Mouse (Mus musculus): ENCODE measurements around the gene Brs3.

Brs3 gene

DNA sequence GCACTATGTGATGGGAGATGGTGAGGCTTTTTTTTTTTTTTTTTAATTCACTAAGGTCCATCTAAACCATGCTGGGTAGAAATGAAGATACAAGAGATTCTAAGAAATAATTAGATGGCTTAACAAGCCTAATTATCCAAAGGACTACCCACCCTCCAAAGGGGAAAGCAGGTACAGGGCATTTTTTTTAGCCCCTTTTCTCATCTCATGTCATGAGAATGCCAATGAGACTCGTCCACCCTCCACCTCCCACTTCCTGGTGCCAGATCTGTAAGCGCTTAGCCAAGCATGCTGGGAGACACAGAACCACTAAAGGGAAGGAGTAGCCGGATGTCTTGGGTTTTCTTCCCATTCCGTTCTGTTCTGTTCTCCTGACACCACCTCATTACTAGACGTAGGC is at the start of gene Brs3:
TSS of gene Brs3 (plus strand) at position 301 of the 400 bp plus-strand sequence.
- ChIA-PET POLR2A (no interaction called here), CTCF (no interaction called here)

DNA sequence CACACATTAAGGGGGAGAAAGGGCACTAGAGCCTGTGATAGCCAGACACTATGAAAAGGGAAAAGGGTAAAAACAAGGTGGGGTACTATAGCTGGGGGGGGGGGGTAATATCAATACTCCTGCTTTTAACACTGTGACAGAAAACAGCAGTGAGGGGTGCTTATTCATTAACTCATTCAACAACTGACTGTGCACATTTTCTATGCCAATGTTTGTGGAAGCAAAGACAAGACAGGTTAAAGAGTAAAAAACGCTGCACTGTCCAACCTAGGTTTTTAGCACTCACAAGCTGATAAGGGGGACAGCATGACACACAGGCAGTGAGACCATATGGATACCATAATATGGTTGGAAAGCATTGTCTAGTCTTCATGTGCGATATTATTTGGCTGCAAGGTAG is 30.0 kb upstream of the Brs3 start:
- CTCF ChIA-PET = no interaction called here

DNA sequence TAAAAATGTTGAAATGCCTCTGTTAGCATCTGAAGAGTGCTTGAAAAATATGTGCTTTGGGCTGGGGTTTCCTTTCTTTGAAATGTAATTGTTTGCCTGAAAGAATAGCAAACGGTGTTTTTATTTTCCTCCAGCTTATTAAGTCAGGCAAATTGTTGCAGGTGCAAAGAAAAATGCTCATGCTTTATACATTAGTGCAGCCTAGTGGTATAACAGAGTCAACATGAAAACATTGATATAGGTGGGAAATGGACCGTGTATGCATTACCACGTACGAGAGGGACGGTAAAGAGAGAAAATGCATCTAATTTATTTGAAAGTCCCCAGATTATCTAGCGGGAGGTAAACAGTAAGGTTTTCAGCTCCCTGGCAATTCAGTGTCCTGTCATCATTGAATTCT is 995 bp downstream of the Brs3 start:
- ChIA-PET CTCF (no interaction called here), POLR2A (no interaction called here)

More for the DNA sequence above, 30.0 kb upstream of the Brs3 start:
- POLR2A ChIA-PET = interaction anchor here in 1 of 4 experiments (0.6 kb wide), 1 partner anchor 19 kb away, joined by 3 read pairs; no protein-coding TSS in a partner anchor

DNA sequence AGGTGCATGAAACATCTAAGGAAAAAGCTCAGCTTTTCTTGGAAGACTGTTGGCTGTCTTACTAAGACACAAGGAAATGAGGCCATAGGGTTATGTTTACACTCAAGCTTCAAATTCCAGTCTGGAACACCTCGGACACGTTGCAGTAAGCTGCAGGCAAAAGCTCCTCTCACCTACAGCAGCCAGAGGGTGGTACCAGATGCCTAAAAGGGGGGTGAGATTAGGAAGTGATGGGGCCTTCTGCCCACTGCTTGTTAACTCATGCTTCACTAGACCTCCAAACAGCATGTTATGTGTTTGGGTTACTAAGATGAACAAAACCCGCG is 9.9 kb downstream of the Brs3 start:
- CTCF ChIA-PET = no interaction called here
- POLR2A ChIA-PET = interaction anchor here in 2 of 4 experiments (0.7 to 1.9 kb wide), 6 partner anchors 9 to 339 kb away, joined by 3 to 6 read pairs (median 3); no protein-coding TSS in a partner anchor

DNA sequence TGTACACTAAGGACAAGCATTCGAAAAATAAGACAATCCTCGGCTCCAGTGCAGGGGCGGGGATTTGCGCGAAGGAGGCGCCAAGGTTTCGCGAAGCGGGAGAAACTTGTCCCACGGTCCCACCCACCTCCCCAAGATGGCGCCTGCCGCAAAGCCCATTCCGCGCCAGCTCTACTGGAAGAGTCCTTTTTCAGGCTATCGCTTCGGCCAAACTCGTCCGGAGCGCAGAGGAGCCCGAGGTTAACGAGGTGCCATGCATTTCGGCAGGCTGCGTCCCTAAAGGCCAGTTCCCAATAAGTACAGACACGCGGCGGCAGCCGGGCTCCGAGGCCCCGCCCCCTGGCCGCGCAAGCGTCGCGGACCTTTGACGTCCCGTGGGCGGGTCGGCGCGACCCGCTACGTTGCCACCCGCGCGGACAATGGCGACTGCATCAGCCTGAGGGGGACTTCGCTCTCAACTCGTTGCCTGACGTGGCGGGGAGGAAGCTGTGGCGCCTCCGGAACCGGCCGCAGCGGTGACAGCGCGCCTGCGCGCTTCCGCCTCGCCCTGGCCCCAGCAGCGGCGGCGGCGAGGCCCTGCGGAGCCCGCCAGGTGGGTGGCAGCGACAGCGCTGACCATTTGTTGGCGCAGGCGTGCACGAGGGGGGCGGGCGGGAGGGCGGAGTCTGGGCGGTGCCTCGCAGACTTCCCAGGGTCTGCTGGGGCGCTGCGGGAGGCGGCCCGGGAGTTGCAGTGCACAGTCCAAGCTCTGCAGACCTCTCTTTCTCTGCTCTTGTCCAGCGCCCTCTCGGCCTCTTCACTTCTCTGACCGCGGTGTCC is 10.5 kb downstream of the Brs3 start, which contains the start of gene Htatsf1:
TSS of gene Htatsf1 (plus strand) at position 410 of the 819 bp plus-strand sequence.
- CTCF ChIA-PET = no interaction called here
- POLR2A ChIA-PET = interaction anchor here in 2 of 4 experiments (0.6 to 1.9 kb wide), 9 partner anchors 8 to 338 kb away, joined by 3 to 6 read pairs (median 3); no protein-coding TSS in a partner anchor

DNA sequence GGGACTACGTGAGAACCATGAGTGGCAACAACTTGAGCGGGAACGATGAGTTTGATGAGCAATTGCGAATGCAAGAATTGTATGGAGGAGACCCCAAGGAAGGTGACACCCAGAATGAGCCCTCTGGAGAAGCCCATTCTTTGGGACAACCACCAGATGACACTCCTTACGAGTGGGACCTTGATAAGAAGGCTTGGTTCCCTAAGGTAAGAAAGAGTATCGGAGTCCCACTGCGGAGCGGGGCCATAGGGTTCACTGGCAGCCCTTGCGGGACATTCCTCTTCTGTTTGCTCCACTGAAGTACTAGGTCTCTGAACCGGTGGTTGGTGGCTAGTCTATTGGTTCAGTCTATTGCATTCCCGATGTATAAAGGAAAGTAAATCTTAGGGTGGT is 11.1 kb downstream of the Brs3 start:
- CTCF ChIA-PET = no interaction called here
- POLR2A ChIA-PET = interaction anchor here in 2 of 4 experiments (0.6 to 1.9 kb wide), 5 partner anchors 10 to 18 kb away, joined by 3 to 5 read pairs (median 3); no protein-coding TSS in a partner anchor

DNA sequence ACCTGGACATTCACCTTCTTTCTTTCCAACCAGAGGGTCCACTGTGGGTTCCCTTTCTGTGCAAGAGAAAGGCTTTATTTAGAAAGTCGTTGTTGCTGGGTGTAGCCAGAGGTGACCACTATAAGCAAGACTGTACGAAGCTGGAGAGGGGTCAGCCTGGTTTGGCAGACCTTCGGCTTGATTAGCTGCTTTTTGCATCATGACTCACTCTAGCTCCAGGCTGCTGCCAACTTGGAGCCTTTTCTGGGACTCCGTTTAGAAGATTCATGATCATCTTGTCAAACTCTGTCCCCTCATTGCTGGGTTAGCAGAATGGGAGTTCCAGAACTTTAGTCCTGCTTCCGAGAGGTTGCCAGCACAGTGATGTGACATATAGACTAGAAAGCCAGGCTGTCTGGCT is 38.6 kb downstream of the Brs3 start:
- ChIA-PET POLR2A (no interaction called here), CTCF (no interaction called here)

DNA sequence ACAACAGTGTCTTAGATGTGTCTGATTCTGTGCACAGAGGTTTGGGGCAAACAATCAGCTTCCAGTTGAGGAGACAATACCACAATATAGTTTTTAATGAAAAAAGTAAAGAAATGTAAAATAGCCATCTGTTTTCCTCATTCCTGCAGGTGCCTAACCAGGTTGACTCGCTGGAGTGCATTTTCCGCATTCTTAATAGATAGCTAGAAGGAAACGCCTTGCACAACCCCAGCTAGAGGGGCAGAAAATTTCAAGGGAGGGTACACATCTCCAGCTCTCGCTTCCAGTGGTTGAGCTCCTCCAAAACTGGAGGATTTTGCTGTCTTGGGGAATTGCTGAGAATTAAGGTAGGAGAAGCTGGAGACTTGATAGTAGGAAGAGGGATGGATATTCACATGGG is 44.9 kb downstream of the Brs3 start, which contains the start of gene Vgll1:
TSS of gene Vgll1 (plus strand) at position 301 of the 400 bp plus-strand sequence.
- ChIA-PET CTCF (no interaction called here), POLR2A (no interaction called here)

Data from embryonic stem cell, embryonic (primary cell).